21 mouse cellular contexts compared by ENCODE assay signal in genomic region chr4:149842906-149843305, GRCm38 (mm10).
A peak's percentile ranks its signal among the peaks of the same experiment; 100 is the strongest.
DNase-seq lines count a peak whose midpoint lies in the region; ATAC-seq and TF ChIP-seq lines count a peak whose summit lies in the region.
"Had no signal": no experiment of that assay in that cellular context is flagged by ENCODE, and none has a peak within 500 bp of the region (broad histone marks: within the 10 kb centered on the region; RNA-seq: fewer than 3 reads in every experiment).

No protein-coding gene starts in this region.

- H3K9ac ChIP-seq in lung, postnatal 0 days (replicated peaks; ENCODE audit: low read depth), result no peak overlapping the region
- no peak overlapping the region for H3K9ac ChIP-seq in forebrain, embryonic 15.5 days (replicated peaks)
- H3K9ac ChIP-seq: heart, embryonic 15.5 days; limb, embryonic 13.5 days; stomach, embryonic 15.5 days had no signal

- 73% methylated on average over 7 of the region's 7 CpGs for WGBS in lung, postnatal 0 days
- 90% methylated on average over 7 of the region's 7 CpGs for WGBS in forebrain, embryonic 15.5 days

- H3K36me3 ChIP-seq in lung, postnatal 0 days (ENCODE audit: insufficient read depth, low read length), result no peaks in the 10 kb centered on the region
- H3K36me3 ChIP-seq in forebrain, embryonic 15.5 days, result no peaks in the 10 kb centered on the region
- H3K36me3 ChIP-seq: heart, embryonic 15.5 days; limb, embryonic 13.5 days; stomach, embryonic 15.5 days had no signal

- H3K27me3 ChIP-seq in lung, postnatal 0 days (replicated peaks; ENCODE audit: insufficient read depth, low read length), result no peaks in the 10 kb centered on the region
- H3K27me3 ChIP-seq in forebrain, embryonic 15.5 days, result no peaks in the 10 kb centered on the region
- H3K27me3 ChIP-seq: heart, embryonic 15.5 days; limb, embryonic 13.5 days; stomach, embryonic 15.5 days had no signal

- no peak overlapping the region for H3K4me3 ChIP-seq in gastrocnemius, adult 2 months
- no peak overlapping the region for H3K4me3 ChIP-seq in lung, postnatal 0 days (ENCODE audit: low read depth, low read length)
- H3K4me3 ChIP-seq in forebrain, embryonic 15.5 days, result no peak overlapping the region
- H3K4me3 ChIP-seq: heart, adult 2 months; heart, embryonic 15.5 days; limb, embryonic 13.5 days; stomach, embryonic 15.5 days had no signal

- no peaks in the 10 kb centered on the region for H3K9me3 ChIP-seq in lung, postnatal 0 days (ENCODE audit: low read length)
- H3K9me3 ChIP-seq in forebrain, embryonic 15.5 days, result no peaks in the 10 kb centered on the region
- H3K9me3 ChIP-seq: heart, embryonic 15.5 days; limb, embryonic 13.5 days; stomach, embryonic 15.5 days had no signal

- H3K4me1 ChIP-seq in lung, postnatal 0 days (ENCODE audit: insufficient read depth, low read depth, low read length), result no peaks in the 10 kb centered on the region
- H3K4me1 ChIP-seq in forebrain, embryonic 15.5 days, result peaks cover 6% of the 10 kb centered on the region; the same call in 1 of the 2 replicates

- H3K4me2 ChIP-seq in lung, postnatal 0 days (replicated peaks; ENCODE audit: low read depth, low read length), result no peak overlapping the region
- no peak overlapping the region for H3K4me2 ChIP-seq in forebrain, embryonic 15.5 days (replicated peaks)
- H3K4me2 ChIP-seq: heart, embryonic 15.5 days; limb, embryonic 13.5 days; stomach, embryonic 15.5 days had no signal

- intact Hi-C loops in gastrocnemius, adult 2 months (cut with DNase I), result no loop called here

- no peak for ATAC-seq in lung, postnatal 0 days
- ATAC-seq in common myeloid progenitor, adult 5-6 weeks (replicated peaks; ENCODE audit: low read depth, poor library complexity, severe bottlenecking), result peak; percentile 47
- peak; percentile 74 for ATAC-seq in megakaryocyte, adult 5-6 weeks (ENCODE audit: poor library complexity, severe bottlenecking)
- no peak for ATAC-seq in forebrain, embryonic 15.5 days (replicated peaks)
- ATAC-seq: hindbrain, postnatal 0 days had no signal

- TF ChIP-seq EP300 in lung, postnatal 0 days (IDR thresholded peaks at IDR 0.05), result peak; percentile 76

- no peak for TF ChIP-seq CTCF in gastrocnemius, adult 2 months (IDR thresholded peaks at IDR 0.05)
- TF ChIP-seq CTCF in lung, postnatal 0 days (IDR thresholded peaks at IDR 0.05), result no peak

- peak overlapping the region; percentile 40; the same call in 1 of the 2 replicates for H3K27ac ChIP-seq in gastrocnemius, adult 2 months
- H3K27ac ChIP-seq in lung, postnatal 0 days (ENCODE audit: low read length), result no peak overlapping the region
- H3K27ac ChIP-seq in forebrain, embryonic 15.5 days (replicated peaks), result no peak overlapping the region
- H3K27ac ChIP-seq: heart, adult 2 months; heart, embryonic 15.5 days; hindbrain, postnatal 0 days; kidney, postnatal 0 days; stomach, embryonic 15.5 days had no signal

- DNase-seq in gastrocnemius, adult 2 months, result peak; percentile 58
- no peak for DNase-seq in gastrocnemius, postnatal 4 days (ENCODE audit: low spot score in 2 of 2)
- peak; percentile 40 for DNase-seq in lung, postnatal 0 days (ENCODE audit: low spot score)
- no peak for DNase-seq in lung, postnatal 4 days
- no peak for DNase-seq in c-Kit-positive CD71-positive TER-119-positive erythroid progenitor cells, embryonic 14.5 days (ENCODE audit: low spot score)
- DNase-seq: adrenal gland, postnatal 10 days; cerebellum, adult 2 months; cerebellum, postnatal 36 days; heart, adult 2 months; heart, postnatal 4 days; kidney, adult 18-20 months; retina, postnatal 1 day; thymus, adult 2 months had no signal

Comparison
In these comparisons a context has a peak if more than half of its experiments do, and no peak if none do; other contexts are left out.
1. DNase-seq: peak in gastrocnemius, adult 2 months (single experiment) and lung, postnatal 0 days (single experiment); none in gastrocnemius, postnatal 4 days (0 of 2), lung, postnatal 4 days (0 of 2) and c-Kit-positive CD71-positive TER-119-positive erythroid progenitor cells, embryonic 14.5 days (single experiment).
2. ATAC-seq: peak in common myeloid progenitor, adult 5-6 weeks (single experiment) and megakaryocyte, adult 5-6 weeks (single experiment); none in lung, postnatal 0 days (single experiment) and forebrain, embryonic 15.5 days (single experiment).